Mouse (Mus musculus): ENCODE data around the gene Ranbp10.

Ranbp10 gene

DNA sequence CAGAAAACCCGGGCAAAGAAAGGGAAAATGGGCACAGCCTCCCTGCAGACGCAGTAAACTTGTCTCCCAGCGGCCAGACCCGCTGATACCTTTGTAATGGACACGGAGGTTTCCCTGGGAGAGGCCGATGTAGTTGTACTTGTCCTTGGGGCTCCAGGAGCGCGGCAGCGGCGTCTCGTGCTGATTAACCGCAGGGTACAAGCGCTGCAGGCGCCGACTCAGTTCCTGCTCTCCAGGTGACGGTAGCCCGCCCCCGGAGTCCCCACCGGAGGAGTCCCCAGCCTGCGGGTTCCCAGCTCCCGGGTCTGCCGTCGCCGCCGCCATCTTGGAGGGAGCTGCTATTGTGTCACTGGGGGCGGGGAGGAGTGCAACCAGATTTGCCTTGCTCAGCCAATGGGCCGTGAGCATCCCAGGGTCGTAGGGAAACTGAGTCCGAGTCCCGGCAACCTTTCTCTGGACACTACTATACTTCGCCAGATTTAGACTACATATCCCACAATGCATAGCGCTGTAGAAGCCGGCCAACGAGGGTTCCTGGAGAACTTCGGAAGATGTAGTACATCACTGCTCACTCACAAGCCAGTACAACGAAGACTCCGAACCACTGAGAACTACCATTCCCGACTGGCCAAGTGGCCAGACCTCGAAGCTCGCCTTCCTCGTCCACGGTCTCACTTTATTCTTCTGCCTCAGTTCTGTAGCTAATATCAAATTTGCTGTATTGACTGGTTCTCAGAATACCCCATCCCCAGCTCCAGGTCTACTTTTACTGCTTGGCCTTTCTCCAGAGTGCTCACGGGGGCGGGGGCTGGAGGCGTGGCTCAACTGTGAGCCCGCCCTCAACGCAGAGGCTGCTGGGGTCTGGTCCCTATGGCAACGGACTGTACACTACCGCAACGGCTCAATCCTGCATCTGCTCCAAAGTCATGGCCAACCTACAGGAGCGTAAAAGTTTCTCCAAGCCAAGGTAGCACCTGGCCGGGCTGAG is at the start of gene Ranbp10, which contains the start of gene Tsnaxip1:
Gene Ranbp10 (minus strand): TSS at position 490 of the 988 bp plus-strand sequence.
Gene Tsnaxip1 (plus strand): TSS at position 871 of the 988 bp plus-strand sequence.
- DNase-seq: peak; percentile 96

DNA sequence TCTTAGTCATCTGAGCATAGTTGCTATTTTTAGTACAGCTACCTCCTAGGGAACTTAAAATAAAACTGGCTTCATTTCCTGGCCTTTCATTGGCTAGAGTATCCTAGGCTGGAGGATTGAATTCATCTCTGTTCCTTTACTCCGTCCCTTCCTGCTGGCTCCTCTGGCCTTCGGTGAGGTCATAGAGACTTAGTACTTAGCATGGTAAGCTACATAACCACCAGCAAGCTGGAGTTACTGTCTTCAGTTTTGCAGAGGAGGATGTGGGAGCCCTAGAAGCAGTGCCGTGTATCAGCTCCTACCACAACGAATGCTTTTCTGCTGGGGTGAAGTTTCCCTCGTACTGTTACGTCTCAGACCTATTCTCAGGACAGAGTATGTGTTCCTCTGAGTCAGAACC is 47.2 kb upstream of the Ranbp10 start:
- no peak for DNase-seq

DNA sequence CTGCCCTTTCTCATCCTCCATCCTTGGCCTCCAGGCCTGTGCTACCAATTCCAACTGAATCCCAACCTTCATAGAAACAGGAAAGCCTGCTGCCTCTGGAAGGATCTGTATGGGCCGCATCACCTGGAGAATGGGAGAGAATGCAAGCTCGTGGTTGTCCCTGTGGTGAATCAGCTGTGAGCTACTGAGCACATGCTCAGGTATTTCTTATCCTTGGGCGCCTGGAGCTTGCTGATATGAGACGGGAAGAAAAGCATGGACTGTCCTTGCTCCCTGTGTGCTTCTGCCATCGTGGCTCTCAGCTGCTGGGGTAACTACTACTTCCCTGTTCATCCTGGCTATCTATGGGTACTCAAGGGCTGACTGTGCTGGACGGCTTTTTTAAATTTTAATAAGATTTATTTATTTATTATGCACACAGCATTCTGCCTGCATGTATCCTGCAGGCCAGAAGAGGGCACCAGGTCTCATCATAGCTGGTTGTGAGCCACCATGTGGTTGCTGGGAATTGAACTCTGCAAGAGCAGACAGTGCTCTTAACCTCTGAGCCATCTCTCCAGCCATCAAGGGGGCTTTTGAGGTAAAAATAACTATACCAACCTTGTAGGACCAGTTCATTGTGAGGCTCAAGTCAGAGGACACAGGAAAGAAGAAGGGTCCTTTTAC is 39.3 kb upstream of the Ranbp10 start:
- no peak for DNase-seq

DNA sequence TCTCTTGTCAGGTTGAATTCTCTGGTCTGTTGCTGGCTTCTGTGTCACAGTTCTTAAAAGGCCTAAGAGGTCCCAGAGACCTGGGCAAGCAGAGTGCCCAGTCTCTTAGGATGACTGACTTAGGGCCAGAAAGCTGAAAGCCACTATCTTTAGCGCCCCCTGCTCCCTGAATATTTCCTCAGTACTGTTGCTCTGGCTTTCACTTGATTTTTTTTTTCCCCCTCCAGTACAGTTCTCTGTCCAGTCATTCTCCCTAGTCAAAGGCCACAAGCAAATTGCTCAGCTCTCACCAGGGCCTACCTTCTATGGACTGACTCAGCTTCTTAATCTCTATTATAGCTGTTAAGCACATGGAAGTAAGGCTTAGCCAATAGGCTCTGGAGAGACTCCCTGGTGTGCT is 34.8 kb upstream of the Ranbp10 start:
- DNase-seq: no peak

DNA sequence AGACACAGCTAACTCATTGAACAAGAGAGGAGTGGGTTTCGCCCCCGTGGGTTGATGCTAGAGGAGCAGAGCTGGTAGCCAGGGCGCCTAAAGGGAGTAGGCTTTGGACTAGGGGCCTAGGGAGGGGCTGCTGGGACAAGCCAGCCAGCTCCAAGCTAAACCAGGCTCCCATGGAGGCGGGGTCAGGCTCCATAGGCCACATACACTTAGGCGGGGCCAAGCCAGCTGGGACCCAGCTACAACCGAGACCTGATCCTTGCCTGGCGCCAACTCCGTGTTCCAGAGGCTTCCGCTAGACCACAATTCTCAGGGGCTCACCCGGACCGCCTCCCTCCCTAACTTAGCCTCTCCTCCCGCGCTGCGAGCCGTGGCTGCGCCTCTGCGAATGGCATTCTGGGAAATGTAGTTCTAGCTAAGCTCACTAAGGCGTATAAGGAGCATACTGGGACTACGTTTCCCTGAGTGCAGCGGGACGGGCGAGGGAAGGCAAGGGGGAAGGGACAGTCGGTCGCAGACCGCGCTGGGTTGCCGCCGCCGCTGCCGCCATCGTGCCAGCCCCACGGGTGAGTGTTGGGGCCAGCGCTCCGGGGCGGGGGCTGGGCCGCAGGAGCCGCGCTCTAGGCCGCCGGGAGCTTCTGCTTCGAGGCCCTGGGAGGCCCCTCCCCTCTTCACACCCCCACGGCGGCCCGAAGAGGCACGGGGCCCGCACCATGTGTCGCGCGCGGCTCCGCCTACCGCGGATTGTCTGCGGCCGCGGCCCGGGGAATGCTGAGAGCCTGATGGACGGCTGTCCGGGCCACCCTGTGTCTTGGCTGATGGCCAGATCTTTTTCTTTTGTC is 33.2 kb upstream of the Ranbp10 start, which contains the start of gene Nutf2:
Gene Nutf2 (plus strand): TSS at position 438 of the 839 bp plus-strand sequence.
- peak; percentile 89 for DNase-seq

DNA sequence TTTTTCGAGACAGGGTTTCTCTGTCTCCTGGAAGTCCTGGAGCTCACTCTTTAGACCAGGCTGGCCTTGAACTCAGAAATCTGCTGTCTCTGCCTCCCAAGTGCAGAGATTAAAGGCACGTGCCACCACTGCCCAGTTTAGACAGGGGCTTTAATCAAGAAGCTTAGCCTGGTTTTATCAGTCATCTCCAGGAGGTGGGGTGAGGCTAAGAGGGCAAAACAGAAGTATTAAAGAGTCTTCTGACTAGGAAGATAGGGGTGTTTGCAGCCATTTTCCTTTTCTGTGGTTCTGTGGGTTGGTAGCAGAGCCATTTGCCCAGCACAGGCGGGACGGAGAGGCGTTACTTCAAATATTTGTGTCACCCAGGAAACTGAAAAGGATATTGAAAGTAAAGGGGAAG is 32.2 kb upstream of the Ranbp10 start:
- DNase-seq: no peak

DNA sequence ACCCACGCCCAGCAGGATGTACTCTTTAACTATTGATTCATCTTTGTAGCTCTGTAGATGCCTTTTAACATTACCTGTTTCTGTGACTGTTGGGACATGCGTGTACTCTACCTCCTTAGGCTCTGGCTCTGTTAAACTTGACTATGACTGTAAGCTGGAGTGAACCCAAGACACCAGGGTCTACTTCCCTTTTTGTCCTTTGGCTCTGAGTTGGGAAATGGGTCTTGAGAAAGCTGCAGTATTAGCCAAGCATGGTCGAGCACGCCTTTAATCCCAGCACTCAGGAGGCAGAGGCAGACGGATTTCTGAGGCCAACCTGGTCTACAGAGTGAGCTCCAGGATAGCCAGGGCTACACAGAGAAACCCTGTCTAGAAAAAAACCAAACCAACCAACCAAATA is 31.3 kb upstream of the Ranbp10 start:
- DNase-seq: no peak

DNA sequence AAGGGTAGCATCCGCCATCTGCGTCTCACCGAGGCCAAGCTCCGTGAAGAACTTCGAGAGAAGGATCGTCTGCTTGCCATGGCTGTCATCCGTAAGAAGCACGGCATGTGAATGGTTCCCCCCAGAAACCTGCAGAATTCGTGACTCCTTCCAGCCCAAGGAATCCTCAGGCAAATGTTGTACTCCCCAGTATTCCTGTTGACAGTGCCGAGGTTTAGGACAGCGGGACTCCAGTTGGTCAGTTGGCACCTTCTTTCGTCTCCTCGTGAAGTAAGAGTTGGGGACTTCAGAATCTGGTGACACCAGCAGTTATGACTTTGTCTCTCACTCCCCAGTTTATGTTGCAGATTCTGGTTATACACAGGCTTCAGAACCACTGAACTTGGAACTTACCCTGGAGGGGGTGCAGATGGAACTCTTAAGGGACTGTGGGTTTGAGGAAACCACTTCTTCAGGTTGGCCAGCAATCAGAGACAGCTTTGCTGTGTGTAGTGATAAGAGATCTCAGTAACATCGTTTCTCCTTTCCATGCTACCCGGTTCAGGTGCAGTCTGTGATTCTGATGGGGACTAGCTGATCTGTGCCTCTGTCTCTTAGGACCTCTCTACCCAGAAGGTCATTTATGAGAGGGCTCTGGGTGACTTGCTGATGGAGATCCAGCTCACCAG is 29.2 kb upstream of the Ranbp10 start:
- DNase-seq: no peak

DNA sequence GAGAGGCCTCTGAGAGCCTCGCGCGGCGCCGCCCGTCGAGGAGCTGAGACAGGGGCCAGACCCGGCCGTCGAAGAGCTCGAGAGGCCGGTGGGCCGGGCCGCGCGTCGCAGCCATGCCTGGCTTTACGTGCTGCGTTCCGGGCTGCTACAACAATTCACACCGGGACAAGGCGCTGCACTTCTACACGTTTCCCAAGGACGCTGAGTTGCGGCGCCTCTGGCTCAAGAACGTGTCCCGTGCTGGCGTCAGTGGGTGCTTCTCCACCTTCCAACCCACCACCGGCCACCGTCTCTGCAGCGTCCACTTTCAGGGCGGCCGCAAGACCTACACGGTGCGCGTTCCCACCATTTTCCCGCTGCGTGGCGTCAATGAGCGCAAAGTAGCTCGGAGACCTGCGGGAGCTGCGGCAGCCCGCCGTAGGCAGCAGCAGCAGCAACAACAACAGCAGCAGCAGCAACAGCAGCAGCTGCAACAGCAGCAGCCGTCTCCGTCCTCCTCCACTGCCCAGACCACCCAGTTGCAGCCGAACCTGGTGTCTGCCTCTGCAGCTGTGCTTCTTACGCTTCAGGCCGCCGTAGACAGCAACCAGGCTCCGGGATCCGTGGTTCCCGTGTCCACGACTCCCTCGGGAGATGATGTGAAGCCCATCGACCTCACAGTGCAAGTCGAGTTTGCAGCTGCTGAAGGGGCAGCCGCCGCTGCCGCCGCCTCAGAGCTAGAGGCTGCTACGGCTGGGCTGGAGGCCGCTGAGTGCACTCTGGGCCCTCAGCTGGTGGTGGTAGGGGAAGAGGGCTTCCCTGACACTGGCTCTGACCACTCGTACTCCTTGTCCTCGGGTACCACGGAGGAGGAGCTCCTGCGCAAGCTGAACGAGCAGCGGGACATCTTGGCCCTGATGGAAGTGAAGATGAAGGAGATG is 28.4 kb upstream of the Ranbp10 start:
- peak; percentile 47 for DNase-seq

DNA sequence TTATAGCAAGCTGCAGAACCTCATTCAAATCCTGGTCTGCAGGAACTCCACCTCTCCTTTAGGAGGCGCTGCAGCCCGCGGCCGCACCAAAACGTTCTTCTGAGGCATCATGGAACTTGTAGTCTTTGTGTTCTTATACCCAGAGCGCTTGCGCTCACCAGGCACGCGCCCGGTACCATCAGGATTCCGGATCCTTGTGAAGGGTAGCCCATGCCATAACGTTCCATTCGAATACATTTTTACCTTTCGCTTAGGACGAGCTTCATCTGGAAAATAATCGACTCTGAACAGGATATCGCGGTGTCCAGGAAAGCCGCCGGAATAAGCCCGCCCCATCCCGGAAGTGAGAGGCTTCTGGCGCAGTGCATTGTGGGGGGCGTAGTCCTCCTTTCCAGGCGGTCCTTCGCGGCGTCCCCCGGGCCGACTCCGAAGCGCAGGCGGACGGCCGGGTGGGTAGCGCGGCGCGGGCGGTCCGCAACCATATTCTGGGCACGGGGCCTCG is 27.6 kb upstream of the Ranbp10 start, which contains the start of gene Thap11:
Gene Thap11 (plus strand): TSS at position 418 of the 502 bp plus-strand sequence.
- peak; percentile 86 for DNase-seq

DNA sequence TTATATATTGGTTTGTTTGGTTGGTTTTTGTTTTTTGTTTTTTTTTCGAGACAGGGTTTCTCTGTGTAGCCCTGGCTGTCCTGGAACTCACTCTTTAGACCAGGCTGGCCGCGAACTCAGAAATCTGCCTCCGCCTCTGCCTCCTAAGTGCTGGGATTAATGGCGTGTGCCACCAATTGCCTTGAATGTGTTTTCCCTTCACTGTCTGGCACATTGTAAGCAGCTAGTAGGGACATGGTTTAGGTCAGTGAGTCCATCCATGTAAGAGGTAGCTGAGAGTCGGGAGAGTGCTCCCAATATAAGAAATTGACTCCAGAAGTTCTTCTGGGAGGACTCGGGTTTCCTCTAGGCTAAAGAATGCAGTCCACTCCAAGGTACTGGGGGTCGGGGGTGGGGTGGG is 27.2 kb upstream of the Ranbp10 start:
- peak; percentile 32 for DNase-seq

DNA sequence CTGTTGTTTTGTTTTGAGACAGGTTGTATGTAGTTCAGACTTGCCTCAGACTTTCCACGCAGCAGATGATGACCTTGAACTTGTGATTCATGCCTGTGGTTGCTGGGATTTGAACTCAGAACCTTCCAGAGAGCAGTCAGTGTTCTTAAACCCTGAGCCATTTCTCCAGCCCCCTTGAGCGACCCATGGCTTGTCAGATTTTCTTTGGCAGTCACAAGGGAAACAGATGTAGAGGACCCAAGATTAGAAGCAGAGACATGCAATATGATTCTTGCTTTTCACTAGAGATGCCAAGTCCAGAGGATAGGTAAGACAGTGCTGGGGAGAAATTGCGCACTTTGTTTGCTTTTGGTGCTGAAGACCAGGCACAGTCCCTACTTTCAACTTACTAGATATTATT is 26.0 kb upstream of the Ranbp10 start, which contains the start of gene Cenpt:
Gene Cenpt (minus strand): TSS at position 101 of the 400 bp plus-strand sequence.
- DNase-seq: no peak

DNA sequence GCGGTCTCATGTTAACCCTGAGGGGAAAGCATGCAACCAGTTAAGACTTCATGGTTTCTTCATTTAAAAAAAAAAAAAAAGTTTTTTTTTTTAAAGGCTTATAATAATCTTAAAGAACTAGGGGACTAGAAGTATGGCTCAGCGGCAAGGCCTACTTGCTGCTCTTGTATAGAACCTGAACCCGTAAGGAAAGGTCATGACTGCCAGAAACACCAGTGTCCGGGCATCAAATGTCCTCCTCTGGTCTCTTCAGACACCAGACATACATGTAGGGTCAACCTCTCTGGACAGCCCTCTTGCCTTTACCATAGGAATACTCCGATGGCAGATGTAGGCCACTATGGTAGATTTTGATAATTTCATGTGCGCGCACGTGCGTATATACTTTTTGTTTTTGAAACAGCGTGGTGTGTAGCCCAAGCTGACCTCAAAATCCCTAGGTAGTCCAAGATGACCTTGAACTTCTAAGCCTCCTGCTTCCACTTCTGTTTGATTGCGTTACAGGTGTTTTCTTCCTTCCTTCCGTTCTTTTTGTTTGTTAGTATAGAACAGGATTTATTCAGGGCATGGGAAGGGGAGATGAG is 25.1 kb upstream of the Ranbp10 start:
- no peak for DNase-seq

DNA sequence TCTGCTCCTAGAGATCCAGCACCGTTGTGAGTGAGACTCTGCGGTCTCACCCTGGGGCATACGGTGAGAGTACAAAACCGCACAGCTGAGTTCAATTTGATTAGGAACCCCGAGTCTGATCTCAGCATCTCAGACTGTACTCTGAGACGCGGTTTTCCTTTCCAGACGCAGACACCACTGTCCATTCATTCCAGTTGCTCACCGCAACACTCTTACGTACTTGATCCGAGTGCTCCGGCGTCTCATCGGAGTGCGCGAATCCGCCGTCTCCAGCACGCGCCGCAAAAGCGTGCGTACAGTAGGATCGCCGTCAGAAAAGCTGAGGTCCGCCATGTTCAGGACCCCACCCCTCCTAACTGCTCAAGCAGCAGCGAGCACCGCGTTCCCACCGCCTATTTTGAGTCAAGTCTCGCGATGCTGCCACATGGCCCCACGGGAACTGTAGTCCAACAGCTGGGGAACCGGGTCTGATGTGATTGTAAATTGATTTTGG is 24.5 kb upstream of the Ranbp10 start:
- peak; percentile 77 for DNase-seq

DNA sequence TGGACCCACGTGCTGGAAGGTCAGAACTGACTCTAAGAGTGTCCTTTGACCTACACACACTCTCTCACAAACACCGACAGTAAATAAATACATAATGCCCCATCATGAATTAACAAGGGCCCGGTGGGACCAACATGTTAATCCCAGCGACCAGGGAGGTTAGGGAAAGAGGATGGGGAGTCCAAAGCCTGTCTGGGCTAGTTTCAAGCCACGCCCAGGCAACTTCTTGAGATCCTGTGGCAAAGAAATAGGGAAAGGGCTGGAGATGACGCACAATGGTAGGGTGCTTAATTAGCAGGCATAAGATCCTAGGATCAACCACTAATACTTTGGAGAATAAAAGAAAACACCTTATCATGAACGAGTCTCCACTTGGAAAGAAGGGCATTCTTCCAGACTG is 23.5 kb upstream of the Ranbp10 start:
- no peak for DNase-seq

DNA sequence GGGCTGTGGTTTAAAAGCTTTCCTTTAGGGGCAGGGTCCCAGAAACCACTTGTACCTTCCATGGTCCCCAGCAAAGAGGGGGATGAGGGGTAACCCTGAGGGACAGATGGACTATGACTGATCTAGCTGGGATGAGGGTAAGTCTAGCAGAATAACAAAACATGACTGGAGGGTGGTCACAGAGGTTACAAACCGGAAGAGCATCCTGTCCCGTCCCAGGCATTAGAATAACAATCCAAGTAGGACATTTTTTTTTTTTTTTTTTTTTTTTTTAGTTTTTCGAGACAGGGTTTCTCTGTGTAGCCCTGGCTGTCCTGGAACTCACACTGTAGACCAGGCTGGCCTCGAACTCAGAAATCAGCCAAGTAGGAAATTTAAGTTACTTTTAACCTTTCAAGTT is 22.9 kb upstream of the Ranbp10 start:
- DNase-seq: no peak

DNA sequence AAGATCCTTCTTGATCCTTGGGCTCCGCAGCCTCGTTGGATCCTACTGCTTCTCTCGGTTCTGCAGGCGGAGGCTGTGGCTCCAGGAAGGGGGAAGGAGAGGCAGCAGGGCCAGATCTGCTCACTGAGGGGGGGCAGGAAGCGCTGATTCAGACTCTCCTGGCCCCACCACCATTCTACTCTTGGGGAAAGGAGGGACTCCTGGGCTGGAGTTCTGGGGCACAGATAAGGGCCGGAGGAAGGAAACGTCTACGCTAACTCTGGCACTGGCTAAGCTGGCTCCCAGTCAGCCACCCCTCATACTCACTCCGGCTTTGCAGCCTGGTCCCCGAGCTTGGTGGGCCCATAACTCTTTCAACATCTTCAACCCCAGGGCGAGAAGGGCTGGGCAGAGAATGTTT is 19.5 kb upstream of the Ranbp10 start:
- no peak for DNase-seq

DNA sequence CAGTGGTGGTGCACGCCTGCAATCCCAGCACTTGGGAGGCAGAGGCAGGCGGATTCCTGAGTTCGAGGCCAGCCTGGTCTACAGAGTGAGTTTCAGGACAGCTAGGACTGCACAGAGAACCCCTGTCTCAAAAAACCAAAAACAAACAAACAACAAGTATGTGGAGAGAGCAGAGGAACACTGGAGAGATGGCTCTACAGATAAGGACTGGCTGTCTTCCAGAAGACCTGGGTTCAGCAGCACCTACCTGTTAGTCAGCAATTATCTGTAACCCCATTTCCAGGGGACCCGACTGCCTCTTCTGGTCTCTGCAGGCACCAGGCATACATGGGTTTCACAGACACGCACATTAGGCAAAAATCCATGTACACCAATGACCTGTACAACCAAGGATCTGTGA is 12.1 kb upstream of the Ranbp10 start:
- no peak for DNase-seq

DNA sequence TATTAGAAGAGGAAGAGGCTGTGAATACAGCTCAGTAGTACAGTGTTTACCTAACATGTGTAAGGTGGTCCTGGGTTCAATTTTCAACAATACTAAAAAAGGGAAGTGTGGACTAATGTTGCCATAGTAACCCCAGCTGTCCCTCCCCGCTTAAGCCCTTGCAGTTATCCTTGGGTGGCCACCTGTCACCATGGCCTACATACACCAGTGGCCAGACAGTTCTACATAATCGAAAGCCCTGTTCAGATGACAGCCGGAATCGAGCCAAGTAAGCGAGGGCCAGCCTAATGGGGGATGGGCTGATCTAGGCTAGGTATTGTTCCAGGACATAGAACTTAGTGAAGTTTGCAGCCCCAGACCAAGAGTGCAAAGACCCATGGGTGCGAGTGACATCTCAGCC is 9.8 kb upstream of the Ranbp10 start:
- no peak for DNase-seq

DNA sequence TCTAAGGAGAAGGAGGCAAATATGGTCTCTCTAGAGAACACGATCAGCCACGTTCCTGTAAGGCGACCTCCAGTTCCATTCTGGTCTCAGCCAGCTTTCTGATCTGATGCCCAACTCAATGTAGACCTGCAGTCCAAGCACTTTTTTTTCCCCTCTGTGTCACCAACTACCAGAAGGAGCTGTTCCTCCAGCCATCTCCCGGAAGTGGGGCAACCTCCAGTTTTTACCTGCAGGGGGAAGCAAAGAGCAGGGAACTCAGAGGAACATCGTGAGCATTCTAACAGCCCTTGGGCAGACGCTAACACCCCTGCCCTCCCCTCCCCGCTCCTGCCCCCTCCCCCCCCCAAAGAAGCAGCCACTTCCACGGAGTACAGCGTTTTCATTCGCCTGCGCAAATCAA is 8.2 kb upstream of the Ranbp10 start:
- DNase-seq: no peak

Measured in cerebellum, adult 11 months (tissue).